Mouse (Mus musculus) induced T-regulatory cell, adult 2 months (primary cell): Measurements from ENCODE around the gene Brd4.

Source experiments
- DNase-seq: peaks from one replicate; pipeline ENCODE4 v3.0.0-alpha.2; 2012; ENCODE audit warnings: low read depth

The Brd4 gene

DNA sequence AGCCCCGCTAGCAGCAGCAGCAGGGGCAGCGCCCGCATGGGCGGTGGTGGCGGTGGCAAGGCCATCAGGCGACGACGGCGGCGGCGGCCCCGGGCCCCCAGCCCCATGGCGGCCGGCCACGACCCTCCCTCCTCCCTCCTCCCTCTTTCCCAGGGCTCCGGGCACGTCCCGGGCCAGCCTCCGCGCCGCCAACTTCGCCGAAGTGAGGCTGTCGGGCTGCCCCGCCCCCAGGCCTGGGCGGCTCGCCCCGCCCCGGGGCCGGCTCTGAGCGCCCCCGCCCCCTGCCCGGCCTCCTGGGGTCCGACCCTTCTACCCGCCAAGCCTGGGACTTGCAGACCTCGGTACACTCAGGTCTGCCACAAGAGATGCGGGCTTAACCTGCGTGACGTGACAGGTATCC, 117.8 kb downstream of the Brd4 start, which contains the start of gene Notch3:
TSS of gene Notch3 (minus strand) at position 166 of the 400 bp plus-strand sequence.
- DNase-seq: peak; percentile 54

DNA sequence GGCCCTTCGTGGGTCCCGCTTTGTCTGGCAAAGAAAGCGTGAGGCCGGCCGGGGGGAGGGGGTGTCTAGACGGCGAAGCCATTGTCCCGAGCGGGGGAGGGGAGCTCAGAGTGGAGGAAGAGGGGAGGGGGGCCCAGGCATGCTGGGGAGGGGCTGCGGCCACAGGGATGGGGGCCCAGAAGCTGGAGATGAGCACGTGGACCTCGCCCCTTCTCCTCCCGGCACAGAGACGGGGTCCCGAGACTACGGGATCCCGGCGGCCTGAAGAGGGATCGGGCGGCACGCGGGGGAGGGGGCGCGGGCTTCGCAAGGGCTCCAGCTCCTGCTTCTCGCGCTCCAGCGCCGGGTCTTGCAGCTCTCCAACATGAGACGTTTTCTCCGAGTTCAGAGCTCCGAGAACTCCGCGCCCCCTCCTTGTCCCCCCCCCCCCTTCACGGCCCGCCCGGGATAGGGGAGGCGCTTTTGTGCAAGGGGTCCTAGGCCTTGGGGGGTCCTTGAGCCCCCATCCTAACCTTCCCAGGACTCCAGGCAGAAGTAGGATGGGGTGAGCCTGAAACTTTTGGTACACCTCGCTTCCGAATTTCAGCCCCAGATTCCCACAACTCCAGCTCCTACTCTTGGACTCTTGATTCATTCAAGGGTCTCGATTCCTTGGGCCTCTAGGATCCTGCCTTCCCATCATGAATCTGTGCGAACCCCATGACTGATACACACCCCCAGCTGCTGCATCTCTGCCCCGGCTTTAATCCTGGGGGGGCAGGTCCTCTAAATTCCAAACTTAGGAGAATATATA, 118.5 kb downstream of the Brd4 start:
- DNase-seq: peak; percentile 63

DNA sequence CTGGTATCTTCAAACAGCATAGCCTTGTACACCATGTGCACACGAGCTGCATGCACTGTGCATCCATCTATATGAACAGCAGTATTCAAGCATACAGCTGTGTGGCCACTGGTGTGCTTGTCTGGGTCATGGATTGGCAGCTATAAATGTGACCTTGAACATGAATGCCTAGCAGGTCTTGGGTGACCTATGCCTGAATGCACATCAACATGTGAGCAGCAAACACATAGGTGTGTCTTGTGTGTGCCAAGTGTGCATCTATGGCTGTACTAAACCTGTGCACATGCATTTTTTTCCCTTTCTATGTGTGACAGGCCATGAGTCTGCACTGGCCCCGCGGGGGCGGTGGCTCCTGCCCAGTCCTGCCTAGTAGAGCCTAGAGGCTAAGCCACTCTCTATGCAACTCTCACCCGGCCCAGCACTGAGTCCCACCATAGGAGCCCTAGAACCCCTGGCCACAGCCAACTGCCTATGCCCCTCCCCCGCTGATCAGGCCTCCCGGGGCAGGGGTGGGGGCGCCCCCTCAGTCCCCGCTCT, 119.2 kb downstream of the Brd4 start:
- DNase-seq: peak; percentile 27

DNA sequence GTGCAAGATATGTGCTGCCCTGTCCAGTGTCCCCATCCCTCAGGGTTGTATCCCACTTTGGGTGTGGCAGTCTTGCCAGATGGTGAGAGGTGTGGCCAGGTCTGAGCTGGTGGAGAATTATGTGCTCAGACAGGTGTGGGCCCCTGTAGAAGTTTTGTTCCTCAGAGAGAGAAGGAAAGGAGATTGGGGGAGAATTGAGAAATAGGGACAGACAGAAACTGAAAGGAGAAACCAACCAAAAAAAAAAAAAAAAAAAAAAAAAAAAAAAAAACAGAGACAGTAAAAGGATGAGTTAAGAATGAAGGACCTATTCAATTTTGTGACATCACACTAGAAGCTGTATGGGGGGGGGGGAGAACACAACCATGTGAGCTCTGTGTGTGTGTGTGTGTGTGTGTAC, 119.7 kb downstream of the Brd4 start:
- no peak for DNase-seq

DNA sequence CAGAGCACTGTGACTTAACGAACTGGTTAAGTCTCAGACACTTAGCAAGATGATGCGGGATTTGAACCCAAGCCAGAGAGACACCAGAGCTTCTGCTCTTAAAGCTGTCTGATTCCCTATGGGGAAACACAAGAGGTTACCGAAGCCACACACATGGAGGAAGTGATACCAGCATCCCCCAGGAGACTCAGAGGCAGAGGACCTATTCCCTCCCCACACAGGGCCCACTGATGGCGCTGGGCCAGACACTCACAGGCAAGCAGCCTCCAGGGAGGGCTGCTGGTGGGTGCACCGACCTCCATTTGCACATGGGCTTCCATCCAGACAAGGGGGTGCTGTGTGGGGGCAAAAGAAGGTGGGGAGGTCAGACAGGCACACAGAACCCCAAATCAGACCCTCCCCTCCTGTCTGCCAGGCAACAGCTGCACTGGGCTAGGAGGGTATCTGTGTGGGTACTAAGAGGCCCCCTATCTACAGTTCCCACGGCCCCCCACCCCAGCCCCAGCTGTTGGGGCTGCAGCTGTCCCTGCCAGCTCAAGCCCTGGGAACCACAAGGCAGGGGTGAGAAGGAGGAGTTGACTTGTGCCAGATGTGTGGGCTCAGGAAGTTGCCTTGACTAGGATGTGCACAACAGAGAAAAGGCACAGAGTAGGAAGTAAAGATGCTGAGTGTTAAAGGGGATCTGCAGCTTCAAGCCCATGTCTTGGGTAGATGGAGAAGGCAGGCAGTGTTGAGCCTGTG, 120.4 kb downstream of the Brd4 start:
- peak; percentile 25 for DNase-seq

DNA sequence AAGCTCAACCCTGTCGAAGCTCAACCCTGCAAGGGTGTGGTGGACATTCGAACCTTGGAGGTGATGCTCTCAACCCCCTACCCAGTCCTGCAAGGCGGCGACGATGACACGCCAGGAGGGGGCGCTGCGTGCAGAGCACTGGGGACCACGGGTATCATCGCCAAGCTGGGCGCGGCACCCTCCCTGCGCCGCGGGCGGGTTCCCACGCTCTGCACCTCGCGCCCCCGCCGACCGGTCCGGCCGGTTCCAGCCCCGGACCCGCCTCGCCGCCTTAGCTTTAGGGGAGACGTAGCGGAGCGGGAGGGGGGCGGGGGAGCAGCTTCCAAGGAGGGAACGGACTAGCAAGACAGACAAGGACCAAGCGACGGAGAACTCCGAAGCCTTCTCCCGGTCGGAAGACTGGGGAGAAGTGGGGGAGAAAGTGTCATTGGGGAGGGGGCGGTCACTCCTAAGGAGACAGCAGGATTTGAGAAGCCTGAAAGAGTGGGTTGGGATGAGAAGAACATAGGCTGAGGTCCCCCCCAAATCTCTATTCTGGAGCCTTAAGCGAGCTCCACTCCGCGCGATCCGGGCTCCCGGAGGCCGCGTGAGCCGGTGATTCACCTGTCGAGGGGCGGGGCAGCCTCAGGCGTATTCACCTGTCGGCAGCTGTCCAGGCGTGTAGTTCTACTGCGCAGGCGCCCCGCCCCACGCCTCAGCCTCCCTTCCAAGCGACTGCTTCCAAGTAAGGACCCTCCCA, 122.2 kb downstream of the Brd4 start:
- peak; percentile 69 for DNase-seq

DNA sequence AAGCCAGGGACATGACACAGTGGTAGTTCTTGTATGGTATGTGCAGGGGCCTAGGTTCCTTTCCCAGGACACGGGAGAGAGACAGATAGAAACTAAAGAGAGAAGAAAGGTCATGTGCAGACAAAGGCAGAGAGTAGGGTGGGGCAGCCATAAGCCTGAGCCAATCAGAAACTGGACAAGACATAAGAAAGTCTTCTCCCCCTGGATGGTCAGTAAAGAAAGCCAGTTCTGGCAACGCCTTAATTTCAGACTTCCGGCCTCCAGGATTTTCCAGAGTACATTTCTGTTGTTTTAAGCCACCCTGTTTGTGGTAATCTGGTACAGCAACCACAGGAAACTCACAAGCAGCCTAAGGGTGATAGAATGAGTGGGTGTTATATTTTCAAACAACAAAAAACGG, 123.6 kb downstream of the Brd4 start:
- DNase-seq: peak; percentile 22

DNA sequence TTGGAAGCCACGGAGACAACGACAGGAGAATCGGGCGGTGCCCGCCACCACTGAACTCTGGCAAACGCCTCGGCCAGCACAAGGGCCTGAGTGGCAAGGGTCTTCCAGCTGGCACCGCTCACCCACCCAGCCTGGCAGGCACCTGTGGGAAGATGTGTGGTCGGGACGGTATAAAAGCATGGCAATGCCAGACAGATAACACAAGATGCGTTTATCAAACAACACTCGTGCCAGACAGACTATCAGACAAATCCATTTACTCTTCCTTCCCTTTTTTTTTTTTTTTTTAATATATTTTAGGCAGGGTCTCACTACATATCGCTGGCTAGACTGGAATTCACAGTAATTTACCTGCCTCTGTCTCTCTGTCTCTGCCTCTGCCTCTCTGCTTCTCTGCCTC, 125.7 kb downstream of the Brd4 start:
- no peak for DNase-seq

DNA sequence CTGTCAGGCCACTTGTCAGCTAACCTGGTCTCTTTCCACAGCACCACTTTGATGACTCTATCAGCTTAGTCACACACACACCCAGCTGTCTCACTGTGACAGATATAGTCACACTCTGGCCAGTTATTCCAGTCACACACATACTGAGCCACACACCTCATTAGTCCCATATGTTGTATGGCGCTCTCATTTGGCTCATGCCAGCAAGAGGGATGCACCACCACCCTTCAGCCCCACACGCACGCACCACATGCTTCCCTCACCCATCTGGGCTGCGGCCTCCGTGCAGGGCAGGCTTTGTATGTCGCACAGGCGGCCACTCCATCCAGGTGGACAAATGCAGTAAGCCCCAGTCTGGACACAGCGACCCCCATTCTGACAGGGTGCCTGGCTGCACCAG, 137.8 kb downstream of the Brd4 start:
- no peak for DNase-seq
